Mouse (Mus musculus) CH12.LX (cell line): ENCODE measurements at regions not wholly inside any gene's neighbourhood (a gene's known extent, or its start where the extent isn't known, plus 50 kb on each side); places are given as distances from the start of the nearest gene placed in this dataset.

Experiments used
- DNase-seq: peaks from one replicate; pipeline ENCODE4 v3.0.0-alpha.2; 2013; ENCODE audit errors: extremely low read depth
- H3K27ac ChIP-seq: 2 replicates; pipeline ENCODE4 v1.5.1; 2012; ENCODE audit warnings: low read depth, mild to moderate bottlenecking, control low read depth, moderate library complexity; ENCODE audit not compliant: insufficient read depth
- H3K27me3 ChIP-seq: replicated peaks from 2 replicates; pipeline ENCODE3; 2012; ENCODE audit warnings: inconsistent platforms
- H3K36me3 ChIP-seq, 2 experiments: replicated peaks in 1 of 2; 2 replicates each; pipeline versions ENCODE3 to v1.6.1; 2012; ENCODE audit warnings: inconsistent platforms in 1 of 2, low read length in 1 of 2, mild to moderate bottlenecking in 1 of 2, mixed read lengths in 1 of 2, moderate library complexity in 1 of 2; ENCODE audit not compliant: control insufficient read depth in 1 of 2, insufficient read depth in 1 of 2
- H3K4me1 ChIP-seq, 2 experiments: 2 replicates each; pipeline ENCODE4 v1.6.1; 2012; ENCODE audit warnings: inconsistent platforms in 1 of 2, moderate library complexity in 1 of 2; ENCODE audit not compliant: insufficient read depth in 2 of 2, control insufficient read depth in 1 of 2
- H3K4me2 ChIP-seq: 2 replicates; pipeline ENCODE4 v1.6.1; 2012; ENCODE audit warnings: low read depth, mild to moderate bottlenecking, control low read depth; ENCODE audit not compliant: poor library complexity, insufficient read depth, severe bottlenecking
- H3K4me3 ChIP-seq, 3 experiments: fragments of 150-350 bp in 1 of 3; sonication (generic) in 1 of 3; replicated peaks in 1 of 3; 2 replicates each; pipeline versions ENCODE3 to v1.5.1; 2011 to 2012; ENCODE audit warnings: low read depth in 2 of 3, low read length in 2 of 3, mild to moderate bottlenecking in 2 of 3, moderate library complexity in 2 of 3, control low read depth in 1 of 3, improper control_type of control experiment in 1 of 3, inconsistent platforms in 1 of 3, mixed read lengths in 1 of 3; ENCODE audit not compliant: poor library complexity in 1 of 3
- H3K79me2 ChIP-seq: replicated peaks from 2 replicates; pipeline ENCODE4 v1.6.1; 2012; ENCODE audit warnings: mild to moderate bottlenecking, moderate library complexity; ENCODE audit not compliant: control insufficient read depth, poor library complexity, insufficient read depth, severe bottlenecking; ENCODE audit errors: extremely low read depth
- H3K9ac ChIP-seq: 2 replicates; pipeline ENCODE4 v1.6.1; 2012; ENCODE audit warnings: low read depth, mild to moderate bottlenecking, control low read depth, moderate library complexity; ENCODE audit not compliant: insufficient read depth
- H3K9me3 ChIP-seq: replicated peaks from 2 replicates; pipeline ENCODE3; 2012; ENCODE audit warnings: low read length, inconsistent platforms, mixed read lengths
- BHLHE40 ChIP-seq: IDR thresholded peaks from 2 replicates; pipeline ENCODE4 v1.6.1; 2011; ENCODE audit warnings: mild to moderate bottlenecking, low read depth, low read length, improper control_type of control experiment
- CHD1 ChIP-seq: IDR thresholded peaks from 2 replicates; pipeline ENCODE4 v1.6.1; 2012; ENCODE audit warnings: low read depth, low read length, improper control_type of control experiment, inconsistent platforms
- CTCF ChIP-seq, 2 experiments: IDR thresholded peaks in 1 of 2; conservative IDR thresholded peaks in 1 of 2; 2 replicates each; pipeline ENCODE4 v1.5.1; 2011 to 2012; ENCODE audit warnings: low read depth in 2 of 2, low read length in 2 of 2, improper control_type of control experiment in 1 of 2, inconsistent platforms in 1 of 2, mild to moderate bottlenecking in 1 of 2, moderate library complexity in 1 of 2
- ELF1 ChIP-seq: IDR thresholded peaks from 2 replicates; pipeline ENCODE4 v1.6.1; 2014; ENCODE audit warnings: low read depth, mild to moderate bottlenecking, inconsistent platforms, low read length, improper control_type of control experiment
- JUND ChIP-seq: conservative IDR thresholded peaks from 2 replicates; pipeline ENCODE4 v1.6.1; 2011; ENCODE audit warnings: low read depth, low read length, improper control_type of control experiment
- KAT2A ChIP-seq: IDR thresholded peaks from 2 replicates; pipeline ENCODE4 v1.6.1; 2012; ENCODE audit warnings: low read length, improper control_type of control experiment, inconsistent platforms; ENCODE audit not compliant: insufficient replicate concordance
- MAX ChIP-seq: IDR thresholded peaks from 2 replicates; pipeline ENCODE4 v1.6.1; 2011; ENCODE audit warnings: low read length, improper control_type of control experiment
- MAZ ChIP-seq: IDR thresholded peaks from 2 replicates; pipeline ENCODE4 v1.6.1; 2012; ENCODE audit warnings: low read depth, mild to moderate bottlenecking, inconsistent platforms, low read length, improper control_type of control experiment, moderate library complexity
- MXI1 ChIP-seq: IDR thresholded peaks from 2 replicates; pipeline ENCODE4 v1.6.1; 2011; ENCODE audit warnings: mild to moderate bottlenecking, low read depth, low read length, improper control_type of control experiment
- MYC ChIP-seq: IDR thresholded peaks from 2 replicates; pipeline ENCODE4 v1.6.1; 2011; ENCODE audit warnings: low read depth, mild to moderate bottlenecking, improper control_type of control experiment, low read length
- NELFE ChIP-seq: IDR thresholded peaks from 2 replicates; pipeline ENCODE4 v1.6.1; 2011; ENCODE audit warnings: low read depth, low read length, improper control_type of control experiment
- NRF1 ChIP-seq: IDR thresholded peaks from 2 replicates; pipeline ENCODE4 v1.6.1; 2014; ENCODE audit warnings: low read depth, mild to moderate bottlenecking, inconsistent platforms, low read length, improper control_type of control experiment, moderate library complexity
- PAX5 ChIP-seq: IDR thresholded peaks from 2 replicates; pipeline ENCODE4 v1.6.1; 2012; ENCODE audit warnings: low read length, inconsistent platforms, mixed read lengths
- POLR2A ChIP-seq: IDR thresholded peaks from 2 replicates; pipeline ENCODE4 v1.6.1; 2011; ENCODE audit warnings: low read depth, mild to moderate bottlenecking, improper control_type of control experiment, low read length
- POLR2AphosphoS2 ChIP-seq: IDR thresholded peaks from 2 replicates; pipeline ENCODE4 v1.6.1; 2011; ENCODE audit warnings: low read depth, low read length, improper control_type of control experiment
- SIN3A ChIP-seq: IDR thresholded peaks from 2 replicates; pipeline ENCODE4 v1.6.1; 2012; ENCODE audit warnings: low read length, improper control_type of control experiment, inconsistent platforms
- SMC3 ChIP-seq: IDR thresholded peaks from 2 replicates; pipeline ENCODE4 v1.6.1; 2011; ENCODE audit warnings: low read depth, low read length, improper control_type of control experiment
- ZMIZ1 ChIP-seq: IDR thresholded peaks from 2 replicates; pipeline ENCODE4 v1.6.1; 2012; ENCODE audit warnings: low read depth, mild to moderate bottlenecking, inconsistent platforms, low read length, improper control_type of control experiment
- ZNF384 ChIP-seq: IDR thresholded peaks from 2 replicates; pipeline ENCODE4 v1.6.1; 2012; ENCODE audit warnings: low read depth, low read length, improper control_type of control experiment, inconsistent platforms
- dilution Hi-C: fragments of 300-500 bp; cut with MboI; formaldehyde crosslinking; loops from 2 replicates; pipeline ENCODE4 v1.14.3; 2020; ENCODE audit warnings: low sequenced_read_pairs; ENCODE audit not compliant: extremely low pct_unique_long_range_greater_than_20kb, extremely low pct_ligation_motif_present
- in situ Hi-C: fragments of 300-500 bp; cut with MboI; formaldehyde crosslinking; loops from 3 replicates; pipeline ENCODE4 v1.14.3; 2019; ENCODE audit warnings: low sequenced_read_pairs, low pct_ligation_motif_present, low pct_unique_long_range_greater_than_20kb, mixed read lengths

DNA sequence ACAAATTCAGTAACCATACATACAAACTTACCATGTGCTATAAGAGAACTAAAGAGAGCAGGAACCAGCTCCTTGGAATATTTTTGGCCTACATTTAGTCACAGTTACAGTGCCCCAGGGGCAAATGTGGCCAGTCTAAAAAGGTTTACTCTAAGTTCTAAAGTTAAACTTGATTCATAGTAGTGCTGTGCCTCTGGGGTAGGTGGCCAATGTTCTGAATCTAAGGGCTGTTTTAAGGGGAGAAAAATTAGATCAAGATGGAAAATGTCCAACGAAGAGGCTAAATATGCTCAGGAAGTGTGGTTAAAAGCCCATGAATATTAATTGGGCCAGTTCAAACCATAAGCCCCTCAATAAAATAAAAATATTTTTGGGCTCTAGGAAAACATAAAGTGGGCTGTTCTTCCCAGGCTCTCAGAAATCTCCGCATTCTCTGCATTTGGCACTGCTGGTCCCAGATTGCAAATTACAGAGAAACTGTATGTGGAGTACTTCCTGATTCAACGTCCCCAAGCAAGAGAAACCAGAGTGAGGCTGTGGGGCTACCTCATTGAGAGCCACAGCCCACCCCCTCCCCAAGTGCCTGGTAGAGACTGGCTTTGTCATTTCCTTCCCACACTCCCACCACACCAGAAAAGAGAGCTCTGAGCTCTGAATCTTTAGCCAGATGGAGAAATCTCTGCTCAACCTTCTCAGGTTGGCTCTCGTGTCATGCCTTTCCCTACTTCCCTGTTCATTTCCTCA, 193.5 kb downstream of the Mreg start:
- Histone ChIP-seq H3K9me3 (no peaks in the 10 kb centered on the region), H3K4me1 (peaks cover 0 to 6% of the 10 kb centered on the region in 2 experiments; a peak in 3 of 4 replicates), H3K27me3 (no peaks in the 10 kb centered on the region), H3K79me2 (no peaks in the 10 kb centered on the region), H3K36me3 (no peaks in the 10 kb centered on the region), H3K4me3 (no peak overlapping the region), H3K4me2 (no peak overlapping the region), H3K9ac (no peak overlapping the region), H3K27ac (no peak overlapping the region)
- in situ Hi-C loops: no loop called here
- dilution Hi-C loops: no loop called here
- DNase-seq: no peak
- TF ChIP-seq ZMIZ1 (no peak), ELF1 (0 out of 2 replicates have a peak, but pooled peaks have one; percentile 9)

DNA sequence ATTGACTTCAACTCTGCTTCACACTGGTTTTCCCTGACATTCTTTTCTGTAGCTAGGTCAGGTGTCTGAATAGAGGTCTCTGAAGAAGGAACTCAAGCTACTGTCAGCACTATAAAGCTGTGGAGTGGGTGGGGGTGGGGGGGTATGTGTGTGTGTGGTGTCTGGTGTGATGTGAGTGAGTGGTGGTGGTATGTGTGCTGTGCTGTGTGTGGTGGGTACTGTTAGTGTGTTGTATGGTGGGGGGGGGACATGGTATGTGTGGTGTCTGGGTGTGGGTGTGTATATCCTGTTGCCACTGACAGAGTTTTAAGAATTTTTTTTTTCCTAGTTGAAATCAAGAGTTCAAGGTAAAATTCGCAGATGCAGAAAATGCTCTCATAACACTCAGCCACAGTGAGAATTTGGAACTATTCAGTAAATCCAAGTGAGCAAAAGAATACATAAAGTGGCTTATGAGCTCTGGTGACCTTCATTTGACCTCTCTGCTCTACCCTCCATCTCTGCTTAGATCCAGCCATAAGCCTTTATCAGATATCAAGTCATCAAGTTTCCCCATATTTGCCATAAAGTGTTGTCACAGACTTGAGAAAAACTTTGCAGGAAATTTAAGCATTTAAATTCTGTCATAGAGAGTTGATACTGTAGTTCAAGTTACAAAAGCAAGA, 194.2 kb downstream of the Mreg start:
- dilution Hi-C loops: no loop called here
- Histone ChIP-seq H3K4me1 (peaks cover 0 to 6% of the 10 kb centered on the region in 2 experiments; a peak in 3 of 4 replicates), H3K79me2 (no peaks in the 10 kb centered on the region), H3K9me3 (no peaks in the 10 kb centered on the region), H3K36me3 (no peaks in the 10 kb centered on the region), H3K4me3 (no peak overlapping the region), H3K27ac (no peak overlapping the region), H3K9ac (no peak overlapping the region), H3K4me2 (no peak overlapping the region), H3K27me3 (no peaks in the 10 kb centered on the region)
- DNase-seq: no peak
- TF ChIP-seq SIN3A (no peak), POLR2A (no peak), JUND (no peak), MAX (no peak), MAZ (no peak), ZNF384 (no peak), CTCF (conservative IDR thresholded peaks at IDR 0.05 in 1 of 2, IDR thresholded peaks at IDR 0.05 in 1 of 2; ENCODE audit: low read depth in 2 of 2, low read length in 2 of 2) (no peak), POLR2AphosphoS2 (no peak), NELFE (no peak), MXI1 (no peak), BHLHE40 (no peak), CHD1 (no peak), ELF1 (no peak), NRF1 (no peak), PAX5 (no peak), KAT2A (no peak), SMC3 (no peak), MYC (no peak)
- in situ Hi-C loops: no loop called here
